Mouse (Mus musculus) myocyte (in vitro differentiated cells): ENCODE data around the gene Pnpla2.

Source experiments
- CEBPB ChIP-seq: IDR thresholded peaks from 2 replicates; pipeline ENCODE4 v1.6.1; 2011; ENCODE audit warnings: mild to moderate bottlenecking, moderate library complexity; ENCODE audit not compliant: poor library complexity, insufficient read depth, severe bottlenecking
- E2F4 ChIP-seq: IDR thresholded peaks from one replicate; pipeline ENCODE4 v1.6.1; 2011; ENCODE audit warnings: mild to moderate bottlenecking, control low read depth, moderate library complexity; ENCODE audit not compliant: insufficient read depth
- MAX ChIP-seq: IDR thresholded peaks from one replicate; pipeline ENCODE4 v1.6.1; 2011; ENCODE audit warnings: low read depth, mild to moderate bottlenecking, control low read depth
- MYOD1 ChIP-seq, 3 experiments: IDR thresholded peaks; one replicate each; pipeline ENCODE4 v1.6.1; 2011; ENCODE audit warnings: control low read depth in 2 of 3, low read depth in 2 of 3, mild to moderate bottlenecking in 2 of 3, moderate library complexity in 1 of 3; ENCODE audit not compliant: insufficient read length in 2 of 3, control insufficient read depth in 1 of 3
- MYOG ChIP-seq, 3 experiments: IDR thresholded peaks; one replicate each; pipeline ENCODE4 v1.6.1; 2011; ENCODE audit warnings: control low read depth in 2 of 3, low read depth in 2 of 3, mild to moderate bottlenecking in 2 of 3; ENCODE audit not compliant: insufficient read length in 2 of 3, control insufficient read depth in 1 of 3, insufficient read depth in 1 of 3
- POLR2A ChIP-seq: IDR thresholded peaks from one replicate; pipeline ENCODE4 v1.6.1; 2011; ENCODE audit warnings: low read depth, mild to moderate bottlenecking, control low read depth, moderate library complexity; ENCODE audit not compliant: insufficient read length
- POLR2AphosphoS2 ChIP-seq: IDR thresholded peaks from one replicate; pipeline ENCODE4 v1.6.1; 2011; ENCODE audit warnings: low read depth, control low read depth; ENCODE audit not compliant: insufficient read length
- REST ChIP-seq: IDR thresholded peaks from one replicate; pipeline ENCODE4 v1.6.1; 2011; ENCODE audit warnings: mild to moderate bottlenecking, control low read depth, moderate library complexity; ENCODE audit not compliant: insufficient read depth, insufficient read length
- TCF12 ChIP-seq: IDR thresholded peaks from one replicate; pipeline ENCODE4 v1.6.1; 2011; ENCODE audit warnings: mild to moderate bottlenecking, control low read depth; ENCODE audit not compliant: poor library complexity, insufficient read depth, severe bottlenecking
- TCF3 ChIP-seq: IDR thresholded peaks from one replicate; pipeline ENCODE4 v1.6.1; 2011; ENCODE audit warnings: low read depth, control low read depth; ENCODE audit not compliant: insufficient read length
- USF1 ChIP-seq: IDR thresholded peaks from one replicate; pipeline ENCODE4 v1.6.1; 2011; ENCODE audit warnings: low read depth, mild to moderate bottlenecking, control low read depth, moderate library complexity

DNA sequence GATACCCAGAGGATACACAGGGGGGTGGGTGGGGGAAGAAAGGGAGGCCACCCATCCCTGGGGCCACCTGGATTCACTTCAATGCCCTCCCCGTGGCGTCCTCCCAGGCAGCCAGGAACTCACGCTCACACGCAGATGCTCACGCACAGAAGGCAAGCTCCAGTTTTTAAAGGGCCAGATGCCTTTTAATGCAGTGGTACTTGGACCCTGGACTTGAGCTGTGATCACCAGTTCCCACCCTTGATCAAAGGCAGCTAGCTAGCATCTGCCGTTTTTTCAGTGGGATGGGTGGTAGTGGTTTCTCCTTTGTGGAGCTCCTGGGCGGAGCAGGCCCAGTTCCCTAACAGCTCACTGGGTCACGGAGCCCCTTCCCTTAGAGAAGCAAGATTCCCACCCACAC, 20.5 kb upstream of the Pnpla2 start:
- TF ChIP-seq POLR2A (no peak), E2F4 (no peak), CEBPB (no peak), TCF12 (no peak), MAX (no peak), USF1 (no peak), MYOD1 (IDR thresholded peaks at IDR 0.05; ENCODE audit: control insufficient read depth in 1 of 3, insufficient read length in 2 of 3, low read depth in 2 of 3) (no peak), POLR2AphosphoS2 (no peak), MYOG (IDR thresholded peaks at IDR 0.05; ENCODE audit: control insufficient read depth in 1 of 3, insufficient read depth in 1 of 3, insufficient read length in 2 of 3, low read depth in 2 of 3) (no peak), TCF3 (no peak), REST (no peak)
